Mouse (Mus musculus) CD4-positive, CD25-positive, alpha-beta regulatory T cell, adult 2 months (primary cell): Measurements from ENCODE around the gene Thsd4.

Source experiments
- DNase-seq: peaks from one replicate; pipeline ENCODE4 v3.0.0-alpha.2; 2012; ENCODE audit warnings: low read depth, low spot score

Gene Thsd4

GRCm38 (mm10) chr9:60150511-60150910, 371.3 kb downstream of the Thsd4 start:
- no peak for DNase-seq

GRCm38 (mm10) chr9:60148988-60149387, 372.9 kb downstream of the Thsd4 start:
- no peak for DNase-seq

- DNase-seq = no peak
Observed at GRCm38 (mm10) chr9:60147401-60147800, 374.4 kb downstream of the Thsd4 start.

GRCm38 (mm10) chr9:60143816-60144215, 378.0 kb downstream of the Thsd4 start:
- no peak for DNase-seq

- DNase-seq = no peak
Observed at GRCm38 (mm10) chr9:60141081-60141514, 380.7 kb downstream of the Thsd4 start.

- DNase-seq = no peak
Observed at GRCm38 (mm10) chr9:60140411-60140810, 381.4 kb downstream of the Thsd4 start.

DNA sequence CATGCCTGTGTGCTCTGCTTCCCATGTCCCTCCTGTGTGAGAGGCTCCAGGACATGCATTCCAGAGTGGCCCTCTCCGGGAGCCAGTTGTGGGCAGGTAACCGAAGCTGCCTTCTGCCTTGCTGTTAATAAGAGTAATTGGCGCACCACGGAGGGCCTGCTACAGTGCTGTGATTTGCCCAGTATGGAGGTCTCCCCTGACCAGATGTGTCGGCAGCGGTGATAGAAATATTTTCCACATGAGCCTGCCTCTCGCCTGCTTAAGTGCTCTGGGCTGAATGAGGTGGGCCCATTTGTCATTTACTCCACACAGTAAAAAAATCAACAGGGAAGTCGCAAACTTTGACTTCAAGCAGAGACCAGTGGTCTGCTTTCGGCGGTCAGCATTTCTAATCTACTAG, 382.4 kb downstream of the Thsd4 start:
- no peak for DNase-seq

GRCm38 (mm10) chr9:60129235-60129991, 392.4 kb downstream of the Thsd4 start:
- no peak for DNase-seq

- DNase-seq = no peak
Observed at GRCm38 (mm10) chr9:60126961-60127360, 394.9 kb downstream of the Thsd4 start.

DNA sequence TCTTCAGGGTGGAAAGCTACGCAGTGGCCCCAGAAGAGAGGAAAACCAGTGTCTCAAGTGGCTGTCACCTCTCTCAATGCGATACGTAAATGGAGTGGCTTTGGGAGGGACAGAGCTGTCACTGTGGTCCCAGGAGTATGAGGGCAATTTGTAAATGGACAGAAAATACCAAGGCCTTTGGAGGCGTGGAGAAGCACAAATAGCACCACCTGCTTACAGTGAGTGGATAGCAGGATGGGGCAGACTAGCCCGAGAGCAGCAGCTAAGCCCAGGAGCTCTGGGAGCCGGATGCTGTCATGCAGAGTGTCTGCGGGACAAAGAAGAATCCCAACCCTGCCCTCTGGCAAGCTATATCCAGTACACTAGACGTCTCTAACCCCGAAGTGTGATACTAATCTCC, 397.7 kb downstream of the Thsd4 start:
- no peak for DNase-seq

- DNase-seq = no peak
Observed at GRCm38 (mm10) chr9:60123066-60123465, 398.8 kb downstream of the Thsd4 start.

DNA sequence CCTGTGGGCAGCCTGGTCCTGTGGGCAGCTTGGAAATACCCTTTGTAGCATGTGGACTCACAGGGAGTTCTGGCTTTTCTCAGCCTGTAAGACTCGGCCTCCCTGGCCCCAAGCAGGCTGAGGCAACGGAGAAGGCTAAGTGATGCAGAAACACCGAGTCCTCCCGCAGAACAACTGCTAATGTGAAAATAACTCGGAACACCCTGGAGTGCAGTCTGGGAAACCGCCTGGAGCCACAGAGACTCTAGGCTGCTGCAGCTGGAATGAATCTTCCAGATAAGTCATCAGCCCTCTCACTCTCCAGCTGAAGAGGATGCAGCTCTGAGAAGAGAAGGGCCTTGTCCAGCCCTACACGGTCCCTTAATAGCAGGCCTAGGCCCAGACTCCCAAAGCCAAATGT, 402.0 kb downstream of the Thsd4 start:
- no peak for DNase-seq

- DNase-seq = no peak
Observed at GRCm38 (mm10) chr9:60117831-60118230, 404.0 kb downstream of the Thsd4 start.

- DNase-seq = no peak
Observed at GRCm38 (mm10) chr9:60115711-60116247, 406.1 kb downstream of the Thsd4 start.

DNA sequence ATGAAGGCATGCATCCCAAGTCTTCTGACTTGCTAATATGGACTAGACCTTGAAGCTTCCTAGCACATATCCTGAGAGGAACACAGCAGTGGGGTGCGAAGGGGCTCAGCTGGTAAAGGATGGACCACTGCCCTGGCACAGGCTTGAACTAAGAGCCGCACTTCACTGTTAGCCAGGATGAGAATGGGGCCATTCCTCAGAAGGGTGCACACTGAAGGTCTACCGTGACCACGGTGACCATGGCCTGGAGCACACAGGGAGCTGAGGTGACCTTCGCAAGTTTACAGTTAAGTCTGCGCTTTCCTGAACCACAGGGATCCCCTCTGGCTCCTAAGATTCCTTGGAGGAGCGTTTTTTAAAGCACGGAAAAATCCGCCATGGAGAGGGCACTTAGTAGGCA, 406.5 kb downstream of the Thsd4 start:
- DNase-seq = no peak

GRCm38 (mm10) chr9:60110200-60110599, 411.6 kb downstream of the Thsd4 start:
- DNase-seq = no peak

DNA sequence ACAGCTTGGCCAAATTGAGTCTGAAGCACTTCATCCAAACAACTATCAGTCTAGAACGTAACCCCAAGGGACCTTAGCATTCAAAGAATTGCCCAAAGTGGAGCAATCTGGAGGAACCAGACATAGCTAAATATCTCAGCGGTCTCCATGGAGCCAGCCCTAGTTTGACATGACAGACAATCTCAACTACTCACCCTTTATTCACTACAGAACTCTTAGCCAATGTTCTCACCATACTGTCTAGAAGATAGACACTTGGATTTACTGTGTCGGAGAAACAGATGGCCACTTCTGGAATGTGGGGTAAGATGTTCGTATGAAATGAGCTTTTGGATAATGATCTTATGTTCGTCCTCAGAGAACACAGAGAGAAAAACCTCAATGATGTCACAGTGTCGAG, 415.2 kb downstream of the Thsd4 start:
- DNase-seq = no peak

GRCm38 (mm10) chr9:60106106-60106505, 415.7 kb downstream of the Thsd4 start:
- DNase-seq = no peak

DNA sequence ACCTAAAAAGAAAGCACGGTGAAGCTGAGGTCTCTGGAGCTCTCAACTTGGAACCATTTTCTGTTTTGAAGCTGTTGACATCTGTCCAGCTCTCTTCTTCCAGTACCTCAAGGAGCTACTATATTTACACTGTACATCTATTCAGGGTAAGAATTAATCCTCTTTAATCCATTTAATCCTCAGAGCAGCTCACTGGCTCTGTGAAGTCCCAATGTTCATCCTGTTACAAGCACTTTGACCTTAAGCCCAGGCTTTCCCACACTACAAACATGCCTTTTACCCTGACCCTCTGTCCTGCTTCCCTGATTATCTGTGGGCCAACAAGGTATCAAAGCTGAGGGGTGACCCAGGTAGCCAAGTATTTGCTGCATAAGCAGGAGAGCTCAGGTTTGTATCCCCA, 427.6 kb downstream of the Thsd4 start:
- DNase-seq = no peak

DNA sequence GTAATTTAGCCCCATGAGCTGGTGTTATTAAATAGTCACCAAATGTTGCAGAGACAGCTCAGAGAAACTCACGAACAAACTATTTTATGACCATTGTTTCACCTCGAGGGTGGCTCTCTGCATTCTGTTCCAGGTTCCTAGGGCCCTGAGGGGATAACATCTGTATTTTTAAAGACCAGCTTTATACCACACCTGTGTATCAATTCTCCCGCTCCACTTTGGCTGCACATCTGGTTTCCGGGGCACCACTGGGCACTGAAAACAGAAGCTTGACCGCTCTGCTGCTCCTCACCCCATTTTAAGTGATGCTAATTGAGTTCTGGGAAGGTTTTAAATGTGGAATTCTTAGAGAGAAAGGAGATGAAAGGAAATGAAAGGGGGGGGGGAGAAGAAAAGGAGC, 429.4 kb downstream of the Thsd4 start:
- DNase-seq = no peak

DNA sequence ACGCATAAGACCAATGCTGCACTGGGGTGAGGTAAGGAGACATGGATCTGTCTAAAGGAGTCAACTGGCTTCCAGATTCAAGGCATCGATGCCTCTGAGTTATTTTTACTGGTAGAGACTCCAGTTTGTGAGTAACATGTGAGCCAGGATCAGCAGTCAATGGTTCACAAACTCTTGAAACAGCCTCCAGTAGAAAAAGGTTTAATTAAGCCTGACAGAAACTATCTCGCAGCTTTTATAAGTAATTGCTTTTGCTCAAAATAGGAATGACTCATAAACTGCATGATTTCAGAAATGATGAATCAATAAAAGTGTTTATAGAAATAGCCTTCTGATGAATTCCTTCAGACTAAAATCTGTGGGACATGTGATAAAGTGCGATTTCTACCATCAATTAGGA, 432.4 kb downstream of the Thsd4 start:
- no peak for DNase-seq

DNA sequence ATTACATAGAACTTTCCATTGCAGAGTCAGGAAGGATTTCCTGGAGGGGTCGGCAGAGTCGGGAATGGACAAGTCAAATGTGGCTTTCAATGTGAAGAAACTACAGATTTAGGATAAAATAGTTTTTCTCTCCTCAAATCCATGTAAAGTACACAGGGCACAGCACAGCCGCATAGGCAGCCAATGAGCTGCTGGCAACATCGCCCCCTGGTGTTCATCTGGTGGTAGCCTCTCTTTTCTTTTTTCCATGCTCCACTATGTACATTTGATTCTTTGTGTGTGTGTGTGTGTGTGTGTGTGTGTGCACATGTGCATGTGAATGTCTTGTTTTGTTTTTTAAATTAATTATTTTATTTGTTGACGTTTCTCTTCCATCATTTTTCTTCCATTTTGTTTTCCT, 433.7 kb downstream of the Thsd4 start:
- peak; percentile 27 for DNase-seq

DNA sequence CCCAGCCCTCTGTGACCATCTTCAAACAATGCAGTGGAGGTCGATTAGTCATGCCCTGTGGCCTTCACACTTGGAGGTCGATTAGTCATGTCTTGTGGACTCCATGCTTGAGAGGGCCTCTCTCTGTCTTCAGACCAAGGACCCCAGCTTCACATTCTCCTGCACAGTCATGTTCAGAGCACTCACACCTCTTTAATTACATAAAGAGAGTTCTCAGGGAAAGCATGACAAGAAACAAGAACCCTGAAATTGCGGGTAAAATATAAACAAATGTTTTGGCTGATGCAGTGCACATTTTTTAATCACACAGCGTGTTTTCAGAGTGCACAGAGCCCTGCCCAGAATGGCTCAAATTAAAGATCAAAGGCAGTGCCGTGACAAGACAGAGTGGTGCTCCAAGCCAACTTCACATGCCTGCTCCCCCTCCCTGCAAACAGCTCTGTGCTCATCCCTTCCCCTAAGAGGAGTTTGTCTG, 439.7 kb downstream of the Thsd4 start:
- DNase-seq = no peak
